Mouse (Mus musculus) cerebellum, postnatal 4 days (tissue): ENCODE measurements around the gene Prr15l.

ENCODE experiments used
- DNase-seq, 2 experiments: peaks; one replicate each; pipeline ENCODE4 v3.0.0; 2022; ENCODE audit warnings: low spot score in 2 of 2, mixed read lengths in 1 of 2

The Prr15l gene

DNA sequence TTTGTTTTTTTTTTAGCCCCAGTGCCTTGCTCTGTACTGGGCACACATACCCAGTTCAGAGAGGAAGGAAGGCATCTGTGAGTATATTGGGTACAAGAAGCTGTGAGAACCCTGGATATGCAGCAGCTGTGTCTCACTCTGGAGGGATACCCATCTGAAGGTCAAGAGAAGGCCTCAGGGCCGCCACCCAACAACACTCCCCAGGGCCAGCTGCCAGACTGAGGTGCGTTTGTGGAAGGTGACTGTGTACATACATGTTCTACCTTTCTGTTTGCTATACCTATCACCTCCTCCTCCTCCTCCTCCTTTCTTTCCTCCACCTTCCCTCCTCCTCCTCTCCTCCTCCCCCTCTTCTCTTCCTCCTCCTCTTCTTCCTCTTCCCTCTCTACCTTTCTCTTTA is at the start of gene Prr15l:
Prr15l (plus strand) TSS at position 17 of the 400 bp plus-strand sequence.
- no peak for DNase-seq

DNA sequence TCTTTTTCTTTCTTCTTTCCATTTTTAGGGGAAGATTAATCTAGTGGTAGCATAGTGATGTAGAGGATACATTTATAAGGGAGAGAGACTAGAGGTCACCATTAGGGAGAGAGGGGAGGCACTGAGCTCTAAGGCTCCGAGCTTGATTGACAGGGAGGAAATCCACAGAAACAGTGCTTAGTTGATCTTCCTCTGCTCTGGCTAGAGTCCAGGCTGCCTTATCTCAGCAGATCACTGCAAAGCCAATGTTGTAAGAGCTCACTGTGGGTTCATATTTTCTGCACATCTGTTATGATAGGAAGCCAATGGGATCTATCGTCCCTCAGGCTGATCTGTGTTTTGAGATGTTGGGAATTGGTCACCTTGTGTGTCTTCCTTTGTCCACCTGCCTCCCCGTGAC is 49.2 kb upstream of the Prr15l start:
- DNase-seq: no peak

DNA sequence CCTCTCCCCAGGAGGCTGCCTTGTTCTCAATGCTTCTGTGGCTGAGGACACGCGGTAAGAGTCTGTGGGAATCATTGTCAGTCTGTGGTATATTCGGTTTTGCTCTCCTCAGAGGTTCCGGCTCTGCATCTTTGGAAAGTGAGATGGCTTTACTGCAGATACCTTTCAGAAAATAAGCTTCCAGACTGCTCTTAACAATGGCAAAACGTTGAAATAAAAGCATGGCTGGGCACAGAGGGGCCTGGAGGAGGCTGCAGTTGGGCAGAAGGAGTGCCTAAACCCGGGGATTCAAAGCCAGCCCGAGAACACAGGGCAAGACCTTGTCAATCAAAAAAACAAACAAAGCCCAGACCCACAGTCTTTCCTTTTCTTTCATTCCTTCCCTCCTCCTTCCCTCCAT is 48.5 kb upstream of the Prr15l start:
- DNase-seq: no peak

DNA sequence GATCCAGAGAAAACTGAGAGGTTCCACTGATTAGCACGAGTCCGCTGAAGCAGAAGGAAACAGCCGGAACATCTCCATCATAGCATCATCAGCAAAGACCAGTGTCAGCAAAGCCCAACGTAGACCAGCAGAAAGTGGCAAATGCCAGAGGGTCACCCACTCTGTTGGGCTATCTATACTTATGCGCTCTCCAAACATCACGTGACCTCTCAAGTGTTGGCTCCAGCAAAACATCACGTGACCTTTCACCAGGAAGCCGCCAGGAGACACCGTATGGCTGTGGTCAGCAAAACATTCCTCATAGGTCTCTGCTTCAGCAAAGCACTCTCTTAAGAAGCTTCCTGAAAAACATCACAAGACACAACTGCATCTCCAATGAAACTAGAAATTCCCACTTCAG is 47.6 kb upstream of the Prr15l start:
- DNase-seq: no peak

DNA sequence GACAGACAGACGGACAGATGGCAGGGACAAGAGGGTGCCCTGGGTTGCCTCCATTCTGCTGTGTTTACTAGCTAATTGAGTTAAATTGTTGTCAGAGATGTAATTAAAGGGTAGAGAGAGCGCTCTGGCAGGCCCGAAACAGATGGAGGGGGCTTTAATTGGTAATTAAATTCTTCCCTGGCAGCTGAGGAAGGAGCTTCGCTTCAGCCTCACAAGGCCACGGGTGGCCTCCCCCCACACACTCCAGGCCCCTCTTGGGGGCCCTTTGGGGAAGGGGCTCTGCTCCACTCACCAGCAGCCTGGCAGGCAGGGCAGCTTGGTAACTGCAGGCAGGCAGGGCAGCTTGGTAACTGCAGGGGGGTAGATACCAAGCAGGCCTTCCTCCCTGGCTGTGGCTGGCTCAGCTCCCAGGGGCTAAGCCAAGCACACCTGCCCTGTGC is 42.0 kb upstream of the Prr15l start:
- no peak for DNase-seq

DNA sequence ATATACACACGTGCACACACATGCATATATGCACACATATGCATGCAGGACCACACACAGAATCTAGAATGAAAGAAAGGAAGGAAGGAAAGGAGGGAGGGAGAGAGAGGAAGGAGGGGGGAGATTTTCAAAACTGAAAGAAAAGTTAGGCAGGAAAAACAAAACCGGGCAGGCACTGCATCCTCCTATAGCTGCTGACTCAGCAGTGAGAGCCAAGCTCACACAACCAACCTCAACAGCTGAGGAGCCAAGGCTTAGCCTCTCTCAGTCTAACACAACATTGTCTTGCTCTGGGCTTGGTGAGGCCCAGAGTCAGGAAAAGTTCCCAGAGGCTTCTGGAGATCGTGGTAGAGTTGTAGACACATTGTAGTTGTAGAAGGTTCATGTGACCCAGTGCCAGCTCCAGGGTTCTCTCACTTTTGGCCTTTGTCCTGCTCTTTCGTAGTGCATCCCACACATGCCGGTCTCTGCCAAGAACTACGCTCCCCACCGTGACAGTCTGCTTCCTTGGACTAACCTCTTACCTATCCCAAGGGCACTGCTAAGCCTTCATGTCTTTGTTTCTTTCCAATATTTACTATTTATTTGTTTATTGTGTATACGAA is 40.9 kb upstream of the Prr15l start:
- DNase-seq: no peak

DNA sequence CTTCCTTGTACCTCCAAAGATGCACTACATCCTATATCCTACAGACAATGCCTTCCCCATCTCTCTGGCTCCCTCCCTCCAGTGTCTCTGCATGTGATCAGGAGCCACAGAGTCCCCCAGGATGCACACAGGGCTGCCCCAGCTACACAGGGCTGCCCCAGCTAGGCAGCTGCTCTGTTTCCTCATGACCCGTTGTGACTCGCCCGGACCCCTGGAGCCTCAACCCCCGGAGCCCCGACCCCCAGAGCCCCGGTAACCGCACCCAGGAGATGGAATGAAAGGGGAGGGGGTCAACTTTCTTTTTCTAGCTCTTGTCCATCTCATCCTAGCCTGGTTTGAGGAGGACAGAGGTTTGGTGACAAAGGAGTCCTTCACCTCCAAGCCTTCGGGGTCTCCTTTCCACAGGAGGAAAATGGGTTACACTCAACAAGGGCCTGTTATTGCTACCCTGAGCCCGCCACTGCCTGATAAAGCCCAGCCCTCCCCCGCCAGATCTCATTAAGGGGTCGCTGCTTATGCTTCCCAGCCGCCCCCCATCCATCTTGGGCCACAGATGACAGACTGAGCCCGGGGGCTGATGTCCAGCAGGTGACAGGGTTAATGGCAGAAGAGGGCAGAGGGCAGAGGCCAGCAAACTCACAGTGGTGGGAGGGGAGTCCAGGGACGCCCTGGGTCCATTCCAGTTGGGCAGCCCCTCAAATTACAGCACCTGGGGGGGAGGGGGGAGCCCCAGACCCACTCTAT is 35.9 kb upstream of the Prr15l start:
- no peak for DNase-seq

DNA sequence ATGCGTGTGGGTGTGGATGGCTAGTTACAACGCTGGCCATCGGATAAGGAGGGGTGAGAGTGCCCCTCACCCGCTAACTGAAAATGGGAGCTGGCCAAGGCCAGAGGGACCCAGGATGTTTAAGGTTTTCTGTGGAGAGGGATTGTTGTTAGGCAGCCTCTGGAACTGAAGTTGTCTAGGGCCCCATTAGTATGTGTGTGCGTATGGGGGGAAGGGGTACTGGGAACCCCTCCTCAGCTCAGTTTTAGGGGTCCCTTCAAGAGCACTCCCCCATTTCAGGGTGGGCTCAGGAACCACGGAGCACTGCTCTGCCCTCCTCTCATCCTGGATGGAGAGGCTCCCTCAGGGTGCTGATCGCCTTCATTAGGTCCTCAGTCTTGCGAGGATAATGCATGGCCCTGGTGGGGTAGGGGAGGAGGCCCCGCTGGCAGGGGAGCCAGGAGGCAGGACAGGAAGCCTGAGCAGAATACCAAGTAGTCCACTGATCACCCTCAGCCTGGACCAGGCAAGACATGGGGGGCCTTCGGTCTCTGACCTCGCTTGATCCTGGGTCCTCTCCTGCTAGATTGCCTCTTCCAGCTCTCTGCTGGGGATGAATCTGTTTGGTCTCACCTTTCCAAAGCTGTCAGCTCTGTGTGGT is 34.6 kb upstream of the Prr15l start:
- no peak for DNase-seq

DNA sequence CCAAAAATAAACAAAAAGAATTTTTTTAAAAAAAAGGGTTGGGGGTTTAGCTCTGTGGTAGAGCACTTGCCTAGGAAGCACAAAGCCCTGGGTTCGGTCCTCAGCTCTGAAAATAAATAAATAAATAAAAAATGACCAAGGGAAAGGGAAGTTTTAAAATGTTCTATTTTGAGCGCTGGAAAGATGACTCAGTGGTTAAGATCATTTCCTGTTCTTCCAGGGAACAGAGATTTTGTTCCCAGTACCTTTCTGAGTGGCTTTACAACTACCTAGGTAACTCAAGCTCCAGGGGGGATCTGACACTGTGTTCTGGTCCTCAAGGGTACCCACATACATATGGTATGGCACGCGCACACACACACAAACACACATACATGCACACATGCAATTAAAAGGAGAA is 32.0 kb upstream of the Prr15l start:
- DNase-seq: no peak

DNA sequence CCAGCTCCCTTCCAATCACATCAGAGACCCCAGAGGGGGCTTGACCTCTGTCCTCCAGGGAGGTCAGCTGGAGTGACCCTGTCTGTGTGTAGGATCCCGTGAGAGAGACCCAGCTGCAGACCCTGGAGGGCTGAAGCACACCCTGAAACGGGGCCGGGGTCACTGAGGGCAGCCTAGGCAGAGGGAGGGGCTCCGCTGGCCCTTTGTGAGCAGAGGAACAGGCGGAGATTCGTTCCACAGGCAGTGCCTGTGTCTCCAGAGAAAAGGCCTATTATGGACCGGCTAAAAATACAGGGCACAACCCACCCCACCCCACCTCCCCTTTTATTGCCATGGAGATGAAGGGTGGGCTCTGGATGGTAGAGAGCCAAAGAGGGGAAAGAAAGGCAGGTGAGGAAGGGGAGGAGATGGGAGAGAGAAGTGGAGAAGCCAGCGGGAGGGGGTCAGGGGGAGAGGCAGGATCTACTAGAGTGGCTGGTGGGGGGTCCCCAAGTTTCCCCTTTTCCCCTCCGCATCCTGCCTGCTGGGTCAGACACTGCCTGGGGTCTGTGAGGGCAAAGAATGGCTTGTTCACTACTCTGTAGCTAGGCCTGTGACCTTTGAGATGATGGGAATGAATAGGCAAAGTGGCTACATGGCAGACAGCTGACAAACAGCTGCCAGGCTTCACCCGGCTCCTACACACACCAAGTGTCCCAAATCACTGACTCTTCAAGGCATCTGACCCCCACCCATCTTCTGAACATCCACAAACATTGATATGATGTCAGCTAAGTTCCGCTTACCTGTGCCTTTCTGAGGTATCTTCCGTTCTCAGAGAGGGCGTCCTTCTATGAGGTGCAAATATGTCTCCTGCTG is 28.2 kb upstream of the Prr15l start:
- DNase-seq: no peak

DNA sequence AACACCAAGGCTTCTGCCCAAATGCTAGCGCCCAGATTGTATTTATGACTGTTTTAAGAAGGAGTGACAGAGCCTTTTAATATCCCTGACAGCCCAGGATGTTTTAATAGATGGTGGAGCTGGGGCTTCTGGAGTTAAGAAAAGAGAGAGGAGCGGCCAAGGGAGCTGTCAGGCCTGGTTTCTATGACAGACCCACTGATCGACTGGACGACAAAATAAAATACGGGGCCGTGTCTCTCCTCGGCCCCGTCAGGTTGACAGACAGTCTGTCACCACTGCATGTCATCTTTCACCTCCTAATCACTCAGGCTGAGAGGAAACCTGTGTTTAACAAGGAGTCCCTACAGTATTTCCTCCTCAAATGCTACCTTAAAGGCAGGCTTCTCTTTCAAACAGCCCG is 26.6 kb upstream of the Prr15l start:
- DNase-seq: no peak

DNA sequence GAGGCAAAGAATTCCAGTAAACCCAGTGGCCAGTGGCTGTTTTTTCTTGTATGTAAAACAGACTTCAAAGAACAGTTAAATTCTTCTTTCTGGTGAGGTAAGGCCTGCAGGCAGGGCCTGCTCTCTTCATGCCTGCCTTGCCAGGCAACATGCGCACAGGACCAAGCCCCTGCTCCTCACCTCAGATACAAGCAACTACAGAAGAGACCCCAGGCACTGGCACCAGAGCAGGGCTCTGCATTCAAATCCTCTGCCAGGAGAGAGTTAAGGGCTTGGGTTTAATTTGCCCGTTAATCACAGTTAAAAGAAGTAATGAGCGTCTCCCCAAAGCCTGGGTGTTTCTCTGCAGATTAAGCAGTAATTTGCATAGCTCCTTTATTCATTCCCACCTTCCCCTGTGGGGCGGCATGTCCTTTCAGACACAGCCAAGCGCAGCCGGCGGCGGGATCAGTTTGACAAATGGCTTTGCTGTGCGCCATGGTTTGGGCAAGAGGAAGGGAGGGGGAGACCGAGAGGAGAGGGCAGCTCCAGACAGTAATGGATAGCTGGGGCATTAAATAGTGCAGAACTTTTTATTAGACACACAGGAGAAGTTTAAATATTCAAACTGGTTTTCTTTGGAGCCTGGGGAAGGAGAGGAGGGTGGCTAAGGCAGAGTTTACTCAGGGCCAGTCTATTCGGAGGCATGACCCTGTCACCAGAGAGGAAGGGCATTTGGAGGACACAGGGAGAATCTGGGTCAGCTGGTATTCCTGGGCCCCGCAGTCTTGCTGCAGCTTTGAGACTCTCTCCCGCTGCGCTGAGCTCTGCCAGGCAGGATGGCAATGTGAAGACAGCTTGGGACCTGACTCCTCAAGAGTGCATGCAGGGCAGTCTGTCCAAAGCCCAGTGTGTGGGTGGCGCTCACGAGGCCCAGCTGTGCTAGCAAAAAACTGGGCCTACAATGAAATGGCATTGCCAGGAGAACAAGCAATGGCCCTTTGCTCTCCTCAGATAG is 25.0 kb upstream of the Prr15l start:
- peak in 1 of 2 experiments; percentile 47 for DNase-seq

DNA sequence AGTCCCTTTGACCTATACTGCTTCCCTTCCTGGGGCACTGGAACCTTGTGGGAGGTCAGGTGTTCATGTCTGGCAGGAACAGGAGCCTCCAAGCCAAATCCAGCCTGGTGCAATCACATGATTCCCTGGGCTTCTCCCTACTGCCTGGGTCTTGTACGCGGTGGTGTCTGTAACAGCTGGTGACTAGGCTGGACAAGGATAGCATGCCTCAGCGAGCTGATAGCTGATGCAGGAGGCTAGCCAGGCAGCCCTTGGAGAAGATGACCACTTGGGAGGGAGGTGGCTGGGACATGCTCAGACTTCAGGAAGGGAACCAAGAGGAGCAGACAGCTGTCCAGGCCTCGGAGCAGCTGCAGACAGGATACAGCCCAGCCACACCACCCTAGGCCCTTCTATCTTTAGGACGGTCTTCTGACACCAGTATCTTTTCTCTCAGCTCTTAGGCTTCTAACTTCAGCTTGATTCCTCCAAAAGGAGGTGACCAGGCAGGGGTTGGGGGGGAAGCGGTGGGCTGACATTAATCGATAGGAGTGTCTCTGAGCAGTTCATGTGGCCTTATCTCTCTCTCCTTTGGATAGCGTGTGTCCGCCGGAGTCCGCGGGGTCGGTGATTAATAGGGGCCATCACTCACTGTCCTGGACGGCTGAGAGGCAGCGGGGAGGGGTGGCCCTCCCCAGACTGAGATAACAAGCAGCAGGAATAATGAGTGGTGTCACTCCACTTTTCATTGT is 21.3 kb upstream of the Prr15l start:
- peak in 1 of 2 experiments; percentile 41 for DNase-seq

DNA sequence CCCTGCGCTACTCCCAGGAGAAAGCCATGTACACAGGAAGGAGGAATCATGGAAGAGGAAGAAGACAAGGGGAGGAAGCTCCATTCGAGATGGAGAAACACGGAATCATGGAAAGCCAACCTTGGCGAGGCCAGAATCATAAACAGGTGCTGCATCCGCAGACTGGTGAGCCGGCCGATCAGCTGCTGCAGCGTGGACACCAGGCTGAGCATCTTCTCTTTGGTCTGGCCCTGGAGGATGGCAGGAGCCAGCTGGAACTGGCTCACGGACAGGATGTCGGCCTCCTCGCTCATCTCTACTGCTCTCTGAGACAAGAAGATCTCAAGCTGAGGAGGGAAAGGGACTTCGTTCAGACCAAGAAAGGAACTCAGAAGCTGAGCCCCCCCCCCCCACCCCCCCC is 19.3 kb upstream of the Prr15l start:
- DNase-seq: no peak

DNA sequence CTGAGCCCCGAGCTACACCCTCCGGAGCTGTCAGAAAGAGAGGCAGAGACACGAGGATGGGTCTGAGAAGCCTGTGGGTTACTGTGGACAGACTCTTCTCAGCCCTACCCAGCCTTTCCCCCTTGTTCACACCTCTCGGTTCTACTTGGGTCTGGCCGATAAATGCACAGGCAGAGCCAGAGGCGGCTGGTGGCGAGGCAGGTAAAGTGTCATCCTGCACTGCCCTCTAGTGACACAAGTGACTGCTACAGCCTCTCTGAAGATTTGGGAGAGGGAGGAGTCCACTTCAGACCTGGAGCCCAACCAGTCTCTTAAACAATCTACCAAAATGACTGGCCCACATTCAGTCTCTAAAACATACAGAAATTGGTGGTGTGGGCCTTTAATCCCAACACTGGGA is 17.9 kb upstream of the Prr15l start:
- peak; percentile 68 to 85 for DNase-seq

DNA sequence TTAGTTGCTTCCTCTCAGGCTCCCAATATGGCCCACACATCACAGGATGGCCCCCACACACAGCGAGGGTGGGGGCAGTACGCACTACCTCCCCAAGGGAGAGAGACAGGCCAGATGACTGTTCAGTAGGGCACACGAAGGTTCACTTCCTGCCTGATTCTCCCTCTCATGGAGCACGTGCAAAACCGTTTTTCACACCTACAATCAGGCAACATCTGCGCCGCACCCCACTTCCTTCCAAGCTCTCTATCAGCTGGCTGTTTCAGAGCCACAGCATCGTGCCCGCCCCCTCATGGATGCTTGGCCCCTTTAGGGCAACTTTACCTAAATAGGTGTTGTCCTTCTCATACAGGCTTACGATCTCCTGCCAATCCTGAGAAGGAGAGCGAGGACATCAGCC is 15.2 kb upstream of the Prr15l start:
- DNase-seq: no peak

DNA sequence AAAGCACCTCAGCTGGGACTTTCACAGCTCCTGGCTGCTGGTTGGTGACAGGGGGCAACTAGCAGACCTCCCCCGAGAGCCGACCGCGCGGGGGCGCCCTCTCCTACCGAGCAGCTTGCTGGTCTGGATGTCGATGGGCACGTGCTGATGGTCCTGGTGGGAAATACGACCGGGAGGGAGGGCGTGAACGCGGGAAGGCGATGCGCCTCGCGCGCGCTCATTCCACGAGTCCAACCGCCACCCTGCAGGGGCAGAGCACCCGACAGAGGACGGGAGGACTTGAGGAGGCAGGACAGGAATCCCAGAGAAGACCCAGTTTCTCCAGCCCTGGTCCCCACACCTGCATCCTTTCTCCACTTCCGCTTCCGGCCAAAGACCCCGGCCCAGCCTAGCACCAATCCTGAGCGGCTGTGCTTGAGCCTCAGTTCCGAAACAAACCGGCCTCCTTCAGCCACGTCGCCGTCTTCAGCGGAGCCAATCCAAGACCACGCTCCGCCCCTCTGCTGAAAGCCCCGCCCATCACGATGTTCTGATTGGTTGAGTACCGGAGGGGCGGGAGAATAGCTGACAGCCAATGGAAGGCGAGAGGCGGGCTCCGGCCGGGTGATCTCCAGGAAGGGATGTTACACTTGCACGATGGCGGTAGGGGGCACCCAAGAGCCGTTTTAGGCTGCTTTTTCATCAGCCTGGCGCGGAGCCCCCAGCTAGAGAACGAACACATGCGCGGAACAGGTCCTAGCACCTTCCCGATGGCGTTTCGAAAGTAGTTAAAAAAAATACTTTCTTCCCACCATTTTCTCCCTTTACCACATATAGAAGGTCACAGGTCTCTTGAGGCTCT is 11.6 kb upstream of the Prr15l start, which contains the start of gene Cdk5rap3:
Cdk5rap3 (minus strand) TSS at position 453 of the 841 bp plus-strand sequence.
- DNase-seq: peak; percentile 99

DNA sequence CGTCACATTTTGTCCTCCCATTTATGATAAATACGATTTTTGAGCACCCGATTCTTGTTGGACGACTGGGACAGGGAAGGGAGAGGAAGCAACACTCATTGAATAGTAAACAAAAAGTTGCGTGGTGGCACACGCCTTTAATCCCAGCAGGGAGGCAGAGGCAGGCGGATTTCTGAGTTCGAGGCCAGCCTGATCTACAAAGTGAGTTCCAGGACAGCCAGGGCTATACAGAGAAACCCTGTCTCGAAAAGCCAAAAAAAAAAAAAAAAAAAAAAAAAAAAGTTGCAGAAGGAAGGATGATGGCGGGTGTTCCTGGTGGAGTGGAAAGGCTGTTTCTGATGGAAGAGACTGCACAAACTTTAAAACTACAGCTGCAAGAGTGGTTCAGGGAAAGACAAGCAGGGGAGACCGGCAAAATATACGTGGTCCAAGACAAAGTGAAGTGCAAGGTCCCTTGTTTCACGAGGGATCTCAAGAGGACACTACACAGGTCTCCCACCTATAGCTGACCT is 11.0 kb upstream of the Prr15l start:
- DNase-seq: no peak

DNA sequence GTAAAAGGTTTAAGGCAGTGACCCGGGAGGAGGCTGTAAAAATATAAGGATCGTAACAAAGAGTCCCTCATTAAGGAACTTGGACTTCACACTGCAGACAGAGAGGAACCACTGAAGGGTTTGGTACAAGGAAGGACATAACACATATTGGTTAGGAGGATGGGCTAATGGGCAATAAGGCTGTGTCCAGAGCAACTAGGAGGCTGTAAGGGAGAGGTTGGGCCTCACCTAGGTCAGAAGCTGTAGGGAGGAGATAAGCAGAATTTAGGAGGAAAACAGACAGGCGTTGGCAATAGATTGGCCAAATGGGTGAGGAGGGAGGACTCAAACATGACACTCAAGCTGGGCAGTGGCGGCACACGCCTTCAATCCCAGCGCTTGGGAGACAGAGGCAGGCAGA is 10.5 kb upstream of the Prr15l start:
- DNase-seq: no peak
